Mouse (Mus musculus) limb, embryonic 10.5 days (tissue): Measurements from ENCODE around the gene Gm29797. TPM values are rescaled to one million over a fixed set of nuclear protein-coding genes. Genes with fewer than 3 reads are reported as not detected.

ENCODE experiments used
- DNase-seq: peaks from one replicate; pipeline ENCODE4 v3.0.0-alpha.2; 2017; ENCODE audit warnings: low spot score
- H3K27ac ChIP-seq: fragments of 300-500 bp; sonication (generic); 2 replicates; pipeline ENCODE4 v1.5.1; 2016; ENCODE audit warnings: mild to moderate bottlenecking
- H3K27me3 ChIP-seq: fragments of 300-500 bp; sonication (generic); 2 replicates; pipeline ENCODE4 v1.6.1; 2016; ENCODE audit warnings: low read depth, mild to moderate bottlenecking; ENCODE audit not compliant: poor library complexity, severe bottlenecking
- H3K36me3 ChIP-seq: fragments of 300-500 bp; sonication (generic); 2 replicates; pipeline ENCODE4 v1.6.1; 2016; ENCODE audit warnings: mild to moderate bottlenecking, moderate library complexity
- H3K4me1 ChIP-seq: fragments of 300-500 bp; sonication (generic); 2 replicates; pipeline ENCODE4 v1.6.1; 2016
- H3K4me3 ChIP-seq: fragments of 300-500 bp; sonication (generic); 2 replicates; pipeline ENCODE4 v1.5.1; 2016; ENCODE audit warnings: mild to moderate bottlenecking, moderate library complexity
- H3K9me3 ChIP-seq: fragments of 300-500 bp; sonication (generic); replicated peaks from 2 replicates; pipeline ENCODE4 v1.6.1; 2016; ENCODE audit warnings: mild to moderate bottlenecking
- WGBS: fragments of 180-500 bp; shearing (Covaris S2); methylation state at CpG from one replicate; pipeline ENCODE4 v1.1.7; 2016; 5-methylcytosine and 5-hydroxymethylcytosine counted together
- polyA plus RNA-seq: library from polyadenylated mRNA; unstranded; fragments of >200 nt; fragmentation: Nextera tagmentation; extraction: Ambion mirVana; gene quantifications from 2 replicates; pipeline ENCODE4 v1.2.1, GENCODE M21; 2016

The Gm29797 gene
- polyA plus RNA-seq, 1 experiment from 2014 or later: 0.39 TPM

GRCm38 (mm10) chr2:181677096-181677754 lies 20.4 kb downstream of the Gm29797 start:
- DNase-seq: no peak
- H3K27me3 ChIP-seq: peaks cover 25% of the 10 kb centered on the region
- H3K36me3 ChIP-seq: no peaks in the 10 kb centered on the region
- H3K4me1 ChIP-seq: peaks cover 62% of the 10 kb centered on the region
- 65% methylated on average over 5 of the region's 5 CpGs for WGBS
- no peak overlapping the region for H3K4me3 ChIP-seq
- peak overlapping the region; percentile 85 for H3K27ac ChIP-seq
- H3K9me3 ChIP-seq: no peaks in the 10 kb centered on the region

GRCm38 (mm10) chr2:181677755-181678098 lies 20.9 kb downstream of the Gm29797 start:
- peaks cover 62% of the 10 kb centered on the region for H3K4me1 ChIP-seq
- 0 out of 2 replicates have a peak, but pooled peaks cover 1% of the 10 kb centered on the region for H3K36me3 ChIP-seq
- DNase-seq: no peak
- WGBS: 62% methylated on average over 3 of the region's 3 CpGs
- peaks cover 20% of the 10 kb centered on the region for H3K27me3 ChIP-seq
- H3K9me3 ChIP-seq: no peaks in the 10 kb centered on the region
- no peak overlapping the region for H3K4me3 ChIP-seq
- peak overlapping the region; percentile 85; the same call in 1 of the 2 replicates for H3K27ac ChIP-seq

DNA sequence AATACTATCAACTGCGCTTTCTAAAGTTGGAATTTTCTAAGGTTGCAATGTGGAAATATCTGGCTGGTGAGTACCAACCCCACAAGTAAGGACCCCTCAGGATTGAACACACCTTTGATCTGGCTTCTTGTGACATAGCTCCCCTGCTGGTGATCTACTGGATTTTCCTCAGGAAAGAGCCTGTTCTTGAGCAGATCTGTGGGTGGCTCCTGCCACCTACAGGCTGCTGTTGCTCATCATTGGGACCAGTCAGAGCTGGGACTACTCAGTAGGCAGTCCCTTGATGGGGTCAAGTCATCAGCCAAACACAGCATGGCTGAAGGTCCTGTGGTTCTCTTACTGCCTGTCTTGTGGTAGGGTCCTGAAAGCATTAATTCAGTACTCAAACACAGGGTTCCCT lies 21.9 kb downstream of the Gm29797 start:
- 0 out of 2 replicates have a peak, but pooled peaks cover 5% of the 10 kb centered on the region for H3K36me3 ChIP-seq
- peaks cover 54% of the 10 kb centered on the region for H3K4me1 ChIP-seq
- no peaks in the 10 kb centered on the region for H3K9me3 ChIP-seq
- H3K27me3 ChIP-seq: peaks cover 9% of the 10 kb centered on the region
- peak; percentile 70 for DNase-seq
- 50% methylated on average over 1 of the region's 1 CpGs for WGBS
- no peak overlapping the region for H3K4me3 ChIP-seq
- no peak overlapping the region for H3K27ac ChIP-seq

GRCm38 (mm10) chr2:181679951-181680715 lies 23.3 kb downstream of the Gm29797 start, which contains the start of gene Tcea2:
Gene Tcea2 (plus strand): TSS chr2:181680310.
- H3K4me3 ChIP-seq: peak within 1 kb of the TSS; percentile 76
- under 1% methylated on average over 69 of the region's 69 CpGs for WGBS
- no peaks in the 10 kb centered on the region for H3K27me3 ChIP-seq
- H3K27ac ChIP-seq: peak within 1 kb of the TSS; percentile 93
- H3K36me3 ChIP-seq: peaks cover 12% of the 10 kb centered on the region; the same call in 1 of the 2 replicates
- DNase-seq: peak; percentile 86
- peaks cover 41% of the 10 kb centered on the region for H3K4me1 ChIP-seq
- H3K9me3 ChIP-seq: no peaks in the 10 kb centered on the region

DNA sequence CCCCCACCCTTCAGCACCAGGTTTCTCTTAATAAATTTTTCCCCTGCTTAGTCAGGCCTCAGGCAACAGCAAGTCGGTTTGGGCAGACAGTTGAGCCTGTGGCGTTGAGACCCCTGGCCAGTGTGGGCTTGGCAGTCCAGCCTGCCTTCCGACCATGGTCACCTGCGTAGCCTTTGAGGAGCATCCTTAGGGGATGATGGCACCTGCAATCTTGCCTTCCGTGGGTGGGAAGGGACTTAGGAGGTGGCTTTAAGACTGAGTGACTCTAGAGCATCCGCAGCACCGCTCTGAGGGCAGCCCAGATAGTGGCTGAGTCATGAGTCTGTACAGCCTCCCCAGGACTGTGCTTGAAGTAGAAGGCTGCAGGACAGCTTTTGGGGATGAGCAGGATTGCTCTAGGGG lies 23.9 kb downstream of the Gm29797 start:
- no peaks in the 10 kb centered on the region for H3K9me3 ChIP-seq
- peak overlapping the region; percentile 76 for H3K4me3 ChIP-seq
- no peak for DNase-seq
- WGBS: 18% methylated on average over 7 of the region's 7 CpGs
- H3K36me3 ChIP-seq: peaks cover 18% of the 10 kb centered on the region
- H3K4me1 ChIP-seq: peaks cover 36% of the 10 kb centered on the region
- H3K27me3 ChIP-seq: no peaks in the 10 kb centered on the region
- peak overlapping the region; percentile 93 for H3K27ac ChIP-seq

- no peaks in the 10 kb centered on the region for H3K9me3 ChIP-seq
- H3K36me3 ChIP-seq: peaks cover 31% of the 10 kb centered on the region
- 89% methylated on average over 1 of the region's 1 CpGs for WGBS
- DNase-seq: no peak
- peaks cover 24% of the 10 kb centered on the region for H3K4me1 ChIP-seq
- H3K4me3 ChIP-seq: no peak overlapping the region
- no peak overlapping the region for H3K27ac ChIP-seq
- no peaks in the 10 kb centered on the region for H3K27me3 ChIP-seq
Measured at GRCm38 (mm10) chr2:181681978-181682377, 25.1 kb downstream of the Gm29797 start.

DNA sequence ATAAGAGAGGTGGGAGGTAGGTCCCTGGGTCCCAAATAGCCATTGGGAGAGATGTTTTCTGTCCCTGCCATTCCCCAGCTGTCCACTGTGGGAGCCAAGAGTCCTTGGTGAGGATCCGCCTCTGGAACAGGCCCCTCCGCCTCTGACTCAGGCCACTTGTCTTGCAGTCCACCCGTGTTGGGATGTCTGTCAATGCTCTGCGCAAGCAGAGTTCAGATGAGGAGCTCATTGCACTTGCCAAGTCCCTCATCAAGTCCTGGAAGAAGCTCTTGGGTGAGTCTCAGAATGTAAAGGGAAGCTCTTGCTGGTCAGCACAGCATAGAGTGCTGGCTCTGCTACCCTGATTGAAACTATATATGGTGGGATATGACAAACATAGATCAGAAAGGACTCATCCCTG lies 26.5 kb downstream of the Gm29797 start:
- DNase-seq: no peak
- 68% methylated on average over 4 of the region's 4 CpGs for WGBS
- Histone ChIP-seq H3K4me1 (peaks cover 21% of the 10 kb centered on the region), H3K9me3 (no peaks in the 10 kb centered on the region), H3K36me3 (peaks cover 45% of the 10 kb centered on the region), H3K4me3 (no peak overlapping the region), H3K27ac (no peak overlapping the region), H3K27me3 (no peaks in the 10 kb centered on the region)

DNA sequence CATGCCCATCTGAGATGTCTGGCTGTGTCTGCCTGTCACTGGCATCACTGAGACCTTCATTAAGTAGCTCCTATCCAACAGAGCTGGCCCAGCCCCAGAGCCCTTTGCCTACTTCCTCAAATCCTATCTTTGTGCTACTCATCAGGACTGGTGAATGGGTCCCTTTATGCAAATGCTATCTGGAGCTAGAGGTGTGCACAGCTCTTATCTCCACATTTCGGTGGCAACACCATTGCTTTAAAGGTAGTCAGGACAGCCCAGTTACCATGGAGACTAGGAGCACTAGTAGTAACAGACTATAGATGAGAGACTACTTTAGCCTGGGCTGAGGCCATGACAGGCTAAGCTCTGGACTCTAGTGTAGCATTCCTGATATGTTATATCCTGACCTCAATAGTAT lies 27.9 kb downstream of the Gm29797 start:
- Histone ChIP-seq H3K4me3 (no peak overlapping the region), H3K4me1 (peaks cover 12% of the 10 kb centered on the region), H3K36me3 (peaks cover 58% of the 10 kb centered on the region), H3K9me3 (no peaks in the 10 kb centered on the region), H3K27me3 (no peaks in the 10 kb centered on the region), H3K27ac (no peak overlapping the region)
- no peak for DNase-seq
- WGBS: 77% methylated on average over 1 of the region's 1 CpGs

- Histone ChIP-seq H3K4me1 (peaks cover 5% of the 10 kb centered on the region), H3K27ac (no peak overlapping the region), H3K27me3 (no peaks in the 10 kb centered on the region), H3K36me3 (peaks cover 68% of the 10 kb centered on the region), H3K9me3 (no peaks in the 10 kb centered on the region), H3K4me3 (no peak overlapping the region)
- 94% methylated on average over 4 of the region's 4 CpGs for WGBS
- DNase-seq: no peak
Measured at GRCm38 (mm10) chr2:181685686-181686085, 28.9 kb downstream of the Gm29797 start.

DNA sequence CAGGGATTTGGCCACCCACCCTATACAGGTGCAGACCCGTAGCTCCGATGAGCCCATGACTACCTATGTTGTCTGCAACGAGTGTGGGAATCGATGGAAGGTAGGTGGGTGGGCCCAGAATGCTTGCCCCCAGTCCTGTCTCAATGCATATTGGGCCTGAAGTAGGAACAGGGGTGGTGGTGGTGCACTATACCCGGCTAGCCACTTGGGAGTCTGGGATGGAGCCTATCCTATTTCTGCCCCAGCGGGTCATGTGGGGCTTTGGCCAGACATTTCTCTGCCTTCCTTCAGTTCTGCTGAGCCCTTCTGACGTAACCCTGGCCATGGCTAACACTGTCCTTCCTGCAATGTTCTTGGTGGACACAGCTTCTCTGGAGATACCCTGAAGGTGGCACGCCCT lies 30.8 kb downstream of the Gm29797 start:
- DNase-seq: no peak
- WGBS: 93% methylated on average over 8 of the region's 8 CpGs
- Histone ChIP-seq H3K36me3 (peaks cover 76% of the 10 kb centered on the region), H3K9me3 (no peaks in the 10 kb centered on the region), H3K27ac (no peak overlapping the region), H3K4me3 (no peak overlapping the region), H3K27me3 (no peaks in the 10 kb centered on the region), H3K4me1 (peaks cover 16% of the 10 kb centered on the region)

DNA sequence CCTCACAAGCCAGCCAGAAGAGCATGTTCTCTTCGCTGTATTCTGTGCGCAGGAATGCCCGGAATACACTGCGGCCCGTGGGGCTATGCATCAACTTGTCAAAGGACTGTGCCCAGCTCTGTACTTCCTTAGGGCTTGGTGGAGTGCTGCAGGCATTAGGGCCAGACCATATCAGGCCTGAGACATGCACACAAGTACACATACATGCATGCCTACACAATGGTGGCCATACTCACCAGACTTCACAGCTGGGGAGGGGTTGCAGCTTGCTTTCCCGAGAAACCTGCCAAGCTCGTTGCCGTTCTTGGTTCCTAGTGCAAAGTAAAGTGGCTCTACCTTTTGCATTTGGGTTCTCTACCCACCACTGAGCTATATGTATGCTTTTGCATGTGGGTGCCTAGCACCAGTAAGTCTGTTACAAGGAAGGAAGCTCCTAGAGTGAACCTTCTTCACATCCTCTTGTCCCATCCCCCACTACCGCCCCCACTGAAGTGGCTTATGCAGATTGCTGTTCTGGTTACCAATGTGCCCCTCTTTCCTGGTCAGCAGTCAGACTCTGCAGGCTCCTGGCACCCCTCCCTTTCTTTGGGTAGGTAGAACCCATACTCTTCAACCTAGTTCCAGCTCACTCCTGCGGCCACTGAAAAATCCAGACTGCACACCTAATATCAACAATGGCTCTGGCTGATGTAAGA lies 32.8 kb downstream of the Gm29797 start:
- Histone ChIP-seq H3K4me3 (no peak overlapping the region), H3K36me3 (peaks cover 68% of the 10 kb centered on the region), H3K4me1 (peaks cover 31% of the 10 kb centered on the region), H3K27ac (no peak overlapping the region), H3K9me3 (no peaks in the 10 kb centered on the region), H3K27me3 (no peaks in the 10 kb centered on the region)
- 89% methylated on average over 10 of the region's 10 CpGs for WGBS
- DNase-seq: no peak

DNA sequence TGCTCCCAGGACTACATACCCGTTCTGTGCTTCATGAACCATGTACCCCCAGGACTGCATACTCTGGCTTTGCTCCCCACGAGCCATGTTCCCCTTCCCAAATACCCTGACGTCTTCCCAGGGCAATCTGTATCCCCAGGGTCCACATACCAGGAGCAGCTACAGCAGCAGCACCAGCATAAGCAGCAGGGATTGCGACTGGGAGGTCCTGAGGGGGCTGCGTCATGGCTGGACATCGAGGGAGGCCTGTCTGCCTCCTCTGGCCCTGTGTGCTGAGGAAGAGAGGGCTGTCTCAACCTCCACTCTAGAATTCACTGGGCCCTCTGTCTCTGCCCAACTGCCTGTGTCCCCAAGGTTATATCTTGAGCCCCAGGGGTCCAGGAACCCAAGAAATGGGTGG lies 34.2 kb downstream of the Gm29797 start:
- H3K36me3 ChIP-seq: peaks cover 55% of the 10 kb centered on the region
- peaks cover 31% of the 10 kb centered on the region for H3K4me1 ChIP-seq
- no peak overlapping the region for H3K27ac ChIP-seq
- no peak for DNase-seq
- H3K9me3 ChIP-seq: no peaks in the 10 kb centered on the region
- no peak overlapping the region for H3K4me3 ChIP-seq
- 83% methylated on average over 6 of the region's 6 CpGs for WGBS
- H3K27me3 ChIP-seq: peaks cover 13% of the 10 kb centered on the region

DNA sequence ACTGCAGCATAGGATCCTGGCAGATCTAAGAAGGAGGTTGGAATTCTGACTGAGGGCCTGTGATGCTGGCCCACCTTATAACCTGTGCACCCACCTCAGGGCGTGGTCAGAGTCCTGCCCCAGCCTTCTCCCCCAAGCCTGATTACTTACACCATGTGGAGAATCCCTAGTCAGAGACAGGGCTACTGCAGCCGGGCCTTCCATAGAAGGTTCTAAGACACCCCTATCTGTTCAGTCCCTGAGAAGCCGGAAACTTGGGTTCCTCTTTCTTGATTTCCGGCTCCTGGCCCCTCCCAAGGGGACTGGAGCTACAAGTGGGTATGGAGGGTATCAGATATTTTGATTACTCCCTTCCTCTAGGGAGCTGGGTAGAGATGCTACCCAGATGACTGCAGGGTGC lies 34.7 kb downstream of the Gm29797 start:
- WGBS: 94% methylated on average over 4 of the region's 4 CpGs
- Histone ChIP-seq H3K4me1 (peaks cover 31% of the 10 kb centered on the region), H3K36me3 (peaks cover 50% of the 10 kb centered on the region), H3K27ac (no peak overlapping the region), H3K9me3 (no peaks in the 10 kb centered on the region), H3K27me3 (peaks cover 18% of the 10 kb centered on the region), H3K4me3 (no peak overlapping the region)
- DNase-seq: no peak
